Mouse (Mus musculus) kidney, embryonic 15.5 days (tissue): ENCODE data around the gene Rrp7a. TPM values are rescaled to one million over a fixed set of nuclear protein-coding genes. Genes with fewer than 3 reads are reported as not detected.
A peak's percentile ranks its signal among the peaks of the same experiment; 100 is the strongest.

Source experiments
- ATAC-seq: fragments of 200-750 bp; cut with Nextera tagmentation; replicated peaks from 2 replicates; pipeline ENCODE4 v1.8.0; 2017; ENCODE audit warnings: moderate TSS enrichment; ENCODE audit not compliant: low FRiP score
- H3K27ac ChIP-seq: fragments of 300-500 bp; sonication (generic); 2 replicates; pipeline ENCODE4 v1.5.1; 2015; ENCODE audit warnings: mild to moderate bottlenecking, inconsistent platforms
- H3K27me3 ChIP-seq: fragments of 300-500 bp; sonication (generic); 2 replicates; pipeline ENCODE4 v1.6.1; 2015; ENCODE audit warnings: inconsistent platforms
- H3K36me3 ChIP-seq: fragments of 300-500 bp; sonication (generic); 2 replicates; pipeline ENCODE4 v1.6.1; 2015; ENCODE audit warnings: inconsistent platforms
- H3K4me1 ChIP-seq: fragments of 300-500 bp; sonication (generic); 2 replicates; pipeline ENCODE4 v1.6.1; 2015; ENCODE audit warnings: inconsistent platforms
- H3K4me2 ChIP-seq: fragments of 300-500 bp; sonication (generic); 2 replicates; pipeline ENCODE4 v1.6.1; 2015; ENCODE audit warnings: moderate library complexity, mild to moderate bottlenecking, inconsistent platforms
- H3K4me3 ChIP-seq: fragments of 300-500 bp; sonication (generic); replicated peaks from 2 replicates; pipeline ENCODE4 v1.5.1; 2015; ENCODE audit warnings: mild to moderate bottlenecking, inconsistent platforms
- H3K9ac ChIP-seq: fragments of 300-500 bp; sonication (generic); 2 replicates; pipeline ENCODE4 v1.6.1; 2015; ENCODE audit warnings: mild to moderate bottlenecking, inconsistent platforms
- H3K9me3 ChIP-seq: fragments of 300-500 bp; sonication (generic); replicated peaks from 2 replicates; pipeline ENCODE4 v1.6.1; 2016; ENCODE audit warnings: inconsistent platforms
- WGBS: fragments of 180-500 bp; shearing (Covaris S2); methylation state at CpG from one replicate; pipeline ENCODE4 v1.1.7; 2015; ENCODE audit warnings: mixed read lengths; 5-methylcytosine and 5-hydroxymethylcytosine counted together
- polyA plus RNA-seq: library from polyadenylated mRNA; unstranded; fragments of >200 nt; fragmentation: Nextera tagmentation; extraction: Ambion mirVana; gene quantifications from 2 replicates; pipeline ENCODE4 v1.2.1, GENCODE M21; 2015

Rrp7a gene
- polyA plus RNA-seq = 61.4 and 74.3 TPM in 2 replicates

- H3K9me3 ChIP-seq = no peaks in the 10 kb centered on the region
- peaks cover 67% of the 10 kb centered on the region for H3K36me3 ChIP-seq
- peak within 1 kb of the TSS; percentile 81 for H3K27ac ChIP-seq
- peak within 1 kb of the TSS; percentile 96 for H3K4me3 ChIP-seq
- H3K27me3 ChIP-seq = no peaks in the 10 kb centered on the region
- WGBS = 10% methylated on average over 32 of the region's 32 CpGs
- peak; percentile 95 for ATAC-seq
- H3K9ac ChIP-seq = peak within 1 kb of the TSS; percentile 79
- H3K4me2 ChIP-seq = peak within 1 kb of the TSS; percentile 84
- peaks cover 10% of the 10 kb centered on the region for H3K4me1 ChIP-seq
Observed at GRCm38 (mm10) chr15:83122566-83123145, at the start of gene Rrp7a. Rrp7a (minus strand) TSS chr15:83122801.

- Histone ChIP-seq H3K36me3 (no peaks in the 10 kb centered on the region), H3K9ac (peak overlapping the region; percentile 71), H3K4me2 (peak overlapping the region; percentile 85), H3K4me1 (peaks cover 57% of the 10 kb centered on the region), H3K27ac (peak overlapping the region; percentile 92), H3K27me3 (no peaks in the 10 kb centered on the region), H3K9me3 (no peaks in the 10 kb centered on the region), H3K4me3 (peak overlapping the region; percentile 80)
- WGBS = under 1% methylated on average over 67 of the region's 67 CpGs
- peak; percentile 93 for ATAC-seq
Observed at GRCm38 (mm10) chr15:83171712-83172481, 49.3 kb upstream of the Rrp7a start.

GRCm38 (mm10) chr15:83170956-83171659 lies 48.5 kb upstream of the Rrp7a start:
- Histone ChIP-seq H3K27me3 (no peaks in the 10 kb centered on the region), H3K4me1 (peaks cover 65% of the 10 kb centered on the region), H3K9me3 (no peaks in the 10 kb centered on the region), H3K9ac (peak overlapping the region; percentile 71), H3K36me3 (no peaks in the 10 kb centered on the region), H3K4me2 (peak overlapping the region; percentile 85), H3K4me3 (peak overlapping the region; percentile 80), H3K27ac (peak overlapping the region; percentile 92)
- no peak for ATAC-seq
- 38% methylated on average over 8 of the region's 8 CpGs for WGBS

- Histone ChIP-seq H3K9me3 (no peaks in the 10 kb centered on the region), H3K4me2 (peak overlapping the region; percentile 85; the same call in 1 of the 2 replicates), H3K4me3 (peak overlapping the region; percentile 10), H3K9ac (no peak overlapping the region), H3K4me1 (peaks cover 70% of the 10 kb centered on the region), H3K27me3 (no peaks in the 10 kb centered on the region), H3K27ac (peak overlapping the region; percentile 34), H3K36me3 (0 out of 2 replicates have a peak, but pooled peaks cover 3% of the 10 kb centered on the region)
- no peak for ATAC-seq
- 68% methylated on average over 8 of the region's 8 CpGs for WGBS
Observed at GRCm38 (mm10) chr15:83169772-83170722, 47.4 kb upstream of the Rrp7a start.

- Histone ChIP-seq H3K4me1 (peaks cover 71% of the 10 kb centered on the region), H3K9ac (no peak overlapping the region), H3K4me3 (no peak overlapping the region), H3K9me3 (no peaks in the 10 kb centered on the region), H3K36me3 (0 out of 2 replicates have a peak, but pooled peaks cover 3% of the 10 kb centered on the region), H3K27me3 (no peaks in the 10 kb centered on the region), H3K4me2 (peak overlapping the region; percentile 85; the same call in 1 of the 2 replicates), H3K27ac (peak overlapping the region; percentile 34)
- no peak for ATAC-seq
- 51% methylated on average over 7 of the region's 7 CpGs for WGBS
Observed at GRCm38 (mm10) chr15:83168875-83169771, 46.5 kb upstream of the Rrp7a start.

GRCm38 (mm10) chr15:83168311-83168710 lies 45.7 kb upstream of the Rrp7a start:
- Histone ChIP-seq H3K9me3 (no peaks in the 10 kb centered on the region), H3K4me3 (no peak overlapping the region), H3K9ac (no peak overlapping the region), H3K27me3 (no peaks in the 10 kb centered on the region), H3K4me2 (no peak overlapping the region), H3K27ac (no peak overlapping the region), H3K4me1 (peaks cover 70% of the 10 kb centered on the region), H3K36me3 (0 out of 2 replicates have a peak, but pooled peaks cover 3% of the 10 kb centered on the region)
- WGBS = 77% methylated on average over 3 of the region's 3 CpGs
- no peak for ATAC-seq

GRCm38 (mm10) chr15:83167550-83168065 lies 45.0 kb upstream of the Rrp7a start:
- peaks cover 63% of the 10 kb centered on the region for H3K4me1 ChIP-seq
- no peaks in the 10 kb centered on the region for H3K27me3 ChIP-seq
- WGBS = 90% methylated on average over 8 of the region's 8 CpGs
- ATAC-seq = no peak
- no peak overlapping the region for H3K4me3 ChIP-seq
- peak overlapping the region; percentile 76 for H3K27ac ChIP-seq
- no peak overlapping the region for H3K9ac ChIP-seq
- peaks cover 9% of the 10 kb centered on the region; the same call in 1 of the 2 replicates for H3K36me3 ChIP-seq
- no peaks in the 10 kb centered on the region for H3K9me3 ChIP-seq
- H3K4me2 ChIP-seq = no peak overlapping the region

- Histone ChIP-seq H3K27ac (peak overlapping the region; percentile 76), H3K36me3 (peaks cover 13% of the 10 kb centered on the region; the same call in 1 of the 2 replicates), H3K9me3 (no peaks in the 10 kb centered on the region), H3K27me3 (no peaks in the 10 kb centered on the region), H3K4me1 (peaks cover 61% of the 10 kb centered on the region), H3K9ac (no peak overlapping the region), H3K4me2 (no peak overlapping the region), H3K4me3 (no peak overlapping the region)
- ATAC-seq = no peak
- WGBS = 31% methylated on average over 5 of the region's 5 CpGs
Observed at GRCm38 (mm10) chr15:83167126-83167525, 44.5 kb upstream of the Rrp7a start.

GRCm38 (mm10) chr15:83166642-83167041 lies 44.0 kb upstream of the Rrp7a start:
- Histone ChIP-seq H3K27ac (peak overlapping the region; percentile 76), H3K4me2 (no peak overlapping the region), H3K4me3 (no peak overlapping the region), H3K4me1 (peaks cover 60% of the 10 kb centered on the region), H3K36me3 (peaks cover 18% of the 10 kb centered on the region; the same call in 1 of the 2 replicates), H3K27me3 (no peaks in the 10 kb centered on the region), H3K9me3 (no peaks in the 10 kb centered on the region), H3K9ac (no peak overlapping the region)
- ATAC-seq = no peak
- WGBS = 75% methylated on average over 3 of the region's 3 CpGs

GRCm38 (mm10) chr15:83165526-83166315 lies 43.1 kb upstream of the Rrp7a start:
- Histone ChIP-seq H3K9me3 (no peaks in the 10 kb centered on the region), H3K4me1 (peaks cover 50% of the 10 kb centered on the region), H3K27ac (peak overlapping the region; percentile 76), H3K36me3 (peaks cover 27% of the 10 kb centered on the region), H3K4me3 (no peak overlapping the region), H3K27me3 (no peaks in the 10 kb centered on the region), H3K4me2 (no peak overlapping the region), H3K9ac (no peak overlapping the region)
- no peak for ATAC-seq
- WGBS = 94% methylated on average over 12 of the region's 13 CpGs
